Comparison of ENCODE assay signal across 26 mouse cellular contexts in the genomic region with DNA sequence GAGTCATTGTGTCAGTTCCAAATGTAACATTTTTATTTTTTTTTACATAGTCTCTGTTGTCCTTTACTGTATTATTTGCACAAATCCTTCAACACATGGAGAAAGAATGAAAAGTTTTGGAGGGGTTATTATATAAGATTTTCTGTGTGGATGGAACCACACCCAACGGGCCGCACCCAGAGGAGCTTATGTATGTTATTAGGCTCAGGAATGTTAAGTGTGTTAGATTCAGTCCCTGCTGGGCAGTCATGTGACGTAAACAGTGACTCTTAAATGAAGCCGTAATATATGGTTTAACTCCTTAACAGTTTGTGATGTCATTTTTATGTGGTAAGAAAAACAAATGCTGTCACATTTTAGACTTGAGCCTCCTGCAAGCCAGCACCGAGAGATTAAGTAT.
"Had no signal": no experiment of that assay in that cellular context is flagged by ENCODE, and none has a peak within 500 bp of the region (broad histone marks: within the 10 kb centered on the region; RNA-seq: fewer than 3 reads in every experiment).

No protein-coding gene starts in this region.

- H3K9ac ChIP-seq: heart, embryonic 12.5 days; hindbrain, embryonic 12.5 days; hindbrain, embryonic 14.5 days; intestine, embryonic 15.5 days; limb, embryonic 12.5 days had no signal

- H3K36me3 ChIP-seq: heart, embryonic 10.5 days; heart, embryonic 12.5 days; hindbrain, embryonic 10.5 days; hindbrain, embryonic 12.5 days; intestine, embryonic 15.5 days; limb, embryonic 10.5 days; limb, embryonic 12.5 days had no signal

- H3K27me3 ChIP-seq: intestine, embryonic 15.5 days had no signal

- DNase-seq: gastrocnemius, adult 2 months; gastrocnemius, postnatal 10 days; gastrocnemius, postnatal 25 days; heart, adult 18-20 months; heart, postnatal 10 days; heart, postnatal 4 days; kidney, adult 18-20 months; kidney, adult 8-10 months; kidney, postnatal 10 days; kidney, postnatal 25 days; kidney, postnatal 4 days; liver had no signal

- H3K4me2 ChIP-seq: heart, embryonic 12.5 days; hindbrain, embryonic 12.5 days; hindbrain, embryonic 14.5 days; intestine, embryonic 15.5 days; limb, embryonic 12.5 days; liver, embryonic 11.5 days had no signal

- H3K27ac ChIP-seq: gastrocnemius, adult 2 months; heart, embryonic 10.5 days; hindbrain, embryonic 10.5 days; hindbrain, embryonic 12.5 days; hindbrain, embryonic 14.5 days; intestine, embryonic 15.5 days; layer of hippocampus, adult 2 months; left cerebral cortex, adult 2 months; limb, embryonic 10.5 days; limb, embryonic 12.5 days had no signal

- H3K4me1 ChIP-seq: heart, embryonic 10.5 days; heart, embryonic 12.5 days; hindbrain, embryonic 10.5 days; hindbrain, embryonic 12.5 days; intestine, embryonic 15.5 days; limb, embryonic 10.5 days; limb, embryonic 12.5 days had no signal

- H3K4me3 ChIP-seq: gastrocnemius, adult 2 months; heart, embryonic 10.5 days; heart, embryonic 12.5 days; hindbrain, embryonic 10.5 days; hindbrain, embryonic 12.5 days; intestine, embryonic 15.5 days; layer of hippocampus, adult 2 months; left cerebral cortex, adult 2 months; limb, embryonic 10.5 days; limb, embryonic 12.5 days had no signal

- ATAC-seq: hindbrain, embryonic 16.5 days; inflammation-experienced regulatory T-cells, adult 6 months; intestine, embryonic 15.5 days; intestine, postnatal 0 days had no signal

- H3K9me3 ChIP-seq: heart, embryonic 10.5 days; heart, embryonic 12.5 days; hindbrain, embryonic 10.5 days; hindbrain, embryonic 12.5 days; intestine, embryonic 15.5 days; limb, embryonic 10.5 days; limb, embryonic 12.5 days had no signal
